Mouse (Mus musculus): ENCODE results near the gene Phb.

The Phb gene

GRCm38 (mm10) chr11:95712563-95713224 is 45.9 kb downstream of the Phb start, which contains the start of gene Zfp652:
Gene Zfp652 (plus strand): TSS chr11:95712673.
- peak; percentile 74 for DNase-seq (ENCODE audit: low read depth, low spot score)

- no peak for DNase-seq (ENCODE audit: low read depth, low spot score)
Observed at GRCm38 (mm10) chr11:95713225-95713810, 46.6 kb downstream of the Phb start.

- DNase-seq (ENCODE audit: low read depth, low spot score) = no peak
Observed at GRCm38 (mm10) chr11:95713811-95714241, 47.1 kb downstream of the Phb start.

GRCm38 (mm10) chr11:95714411-95714810 is 47.7 kb downstream of the Phb start:
- no peak for DNase-seq (ENCODE audit: low read depth, low spot score)

- DNase-seq (ENCODE audit: low read depth, low spot score) = no peak
Observed at GRCm38 (mm10) chr11:95716136-95716535, 49.4 kb downstream of the Phb start.

GRCm38 (mm10) chr11:95719356-95719755 is 52.6 kb downstream of the Phb start:
- no peak for DNase-seq (ENCODE audit: low read depth, low spot score)

GRCm38 (mm10) chr11:95723287-95723686 is 56.5 kb downstream of the Phb start, which contains the start of gene B130006D01Rik:
Gene B130006D01Rik (plus strand): TSS chr11:95723587.
- DNase-seq (ENCODE audit: low read depth, low spot score) = no peak

GRCm38 (mm10) chr11:95724466-95724865 is 57.7 kb downstream of the Phb start:
- DNase-seq (ENCODE audit: low read depth, low spot score) = no peak

GRCm38 (mm10) chr11:95726156-95726555 is 59.4 kb downstream of the Phb start:
- DNase-seq (ENCODE audit: low read depth, low spot score) = no peak

- no peak for DNase-seq (ENCODE audit: low read depth, low spot score)
Observed at GRCm38 (mm10) chr11:95727947-95728346, 61.2 kb downstream of the Phb start.

GRCm38 (mm10) chr11:95728916-95729907 is 62.5 kb downstream of the Phb start:
- DNase-seq (ENCODE audit: low read depth, low spot score) = no peak

Data from brain, embryonic 18.5 days (tissue).